Mouse (Mus musculus): ENCODE data around the gene Dnaic1.
A peak's percentile ranks its signal among the peaks of the same experiment; 100 is the strongest.

Gene Dnaic1

GRCm38 (mm10) chr4:41569411-41569885, at the start of gene Dnaic1, which contains the start of gene Fam219a:
TSS of gene Dnaic1 (plus strand) at chr4:41569775.
TSS of gene Fam219a (minus strand) at chr4:41569538.
- peak; percentile 98 to 99 for DNase-seq (ENCODE audit: low spot score in 2 of 2)

GRCm38 (mm10) chr4:41520641-41521040, 48.9 kb upstream of the Dnaic1 start:
- no peak for DNase-seq (ENCODE audit: low spot score in 2 of 2)

GRCm38 (mm10) chr4:41522136-41522535, 47.4 kb upstream of the Dnaic1 start:
- no peak for DNase-seq (ENCODE audit: low spot score in 2 of 2)

DNA sequence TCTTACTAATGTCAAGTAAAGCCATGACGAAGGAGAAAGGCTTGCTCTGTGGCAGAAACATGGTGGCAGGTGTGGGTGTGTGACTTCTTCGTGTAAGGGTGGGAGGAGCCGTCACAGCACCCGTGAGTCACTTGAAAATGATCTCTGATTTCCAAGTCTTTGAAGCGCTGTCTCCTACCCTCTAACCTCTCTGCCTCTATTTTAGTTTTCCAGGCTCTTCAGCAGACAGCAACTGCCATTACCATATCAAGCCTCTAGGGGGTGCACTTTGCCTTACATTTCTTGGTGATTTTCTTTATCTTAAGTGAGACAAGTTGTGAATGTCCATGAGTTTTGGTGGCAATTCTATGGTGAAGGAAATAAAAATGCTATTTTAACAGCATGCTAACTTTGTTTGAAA, 46.8 kb upstream of the Dnaic1 start:
- DNase-seq (ENCODE audit: low spot score in 2 of 2): peak; percentile 19 to 31

DNA sequence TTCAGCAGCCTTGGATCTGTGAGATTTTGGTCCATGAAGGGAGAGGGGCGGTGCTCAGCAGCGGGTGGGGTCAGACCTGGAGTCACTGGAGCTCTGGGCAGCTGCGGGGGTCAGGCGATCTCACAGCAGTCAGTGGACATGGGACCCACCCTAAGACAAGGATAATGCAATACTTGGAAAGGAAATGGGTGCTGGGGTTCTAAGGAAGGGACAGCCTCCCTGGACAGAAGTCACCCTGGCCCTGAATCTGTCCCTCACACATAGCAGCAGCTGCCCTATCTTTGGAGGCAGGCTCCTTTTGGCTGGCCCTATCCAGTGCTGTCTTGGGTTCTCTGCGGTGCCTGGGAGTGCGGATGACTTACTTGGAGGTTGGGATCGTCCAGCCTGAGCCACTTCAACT, 45.7 kb upstream of the Dnaic1 start:
- DNase-seq (ENCODE audit: low spot score in 2 of 2): no peak

DNA sequence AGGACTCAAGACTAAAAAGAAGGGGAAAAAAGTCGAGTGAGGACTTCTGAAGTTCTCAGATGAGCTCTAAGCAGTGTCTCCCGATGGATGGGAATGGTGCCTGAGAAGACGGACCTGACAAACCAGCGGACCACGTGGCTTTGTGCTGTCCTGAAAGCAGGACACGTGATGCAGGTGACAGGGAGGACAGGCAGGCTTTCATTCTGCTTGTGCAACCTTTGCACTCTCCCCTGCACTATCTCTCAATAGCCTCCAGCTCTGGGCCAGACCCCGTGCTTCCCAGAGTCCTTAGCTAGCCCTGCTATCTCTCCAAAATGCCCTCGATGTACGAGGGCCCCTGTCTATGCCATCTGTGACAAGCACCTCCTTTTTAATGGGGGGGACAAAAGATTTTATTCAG, 44.7 kb upstream of the Dnaic1 start:
- no peak for DNase-seq (ENCODE audit: low spot score in 2 of 2)

GRCm38 (mm10) chr4:41526553-41526952, 43.0 kb upstream of the Dnaic1 start:
- no peak for DNase-seq (ENCODE audit: low spot score in 2 of 2)

DNA sequence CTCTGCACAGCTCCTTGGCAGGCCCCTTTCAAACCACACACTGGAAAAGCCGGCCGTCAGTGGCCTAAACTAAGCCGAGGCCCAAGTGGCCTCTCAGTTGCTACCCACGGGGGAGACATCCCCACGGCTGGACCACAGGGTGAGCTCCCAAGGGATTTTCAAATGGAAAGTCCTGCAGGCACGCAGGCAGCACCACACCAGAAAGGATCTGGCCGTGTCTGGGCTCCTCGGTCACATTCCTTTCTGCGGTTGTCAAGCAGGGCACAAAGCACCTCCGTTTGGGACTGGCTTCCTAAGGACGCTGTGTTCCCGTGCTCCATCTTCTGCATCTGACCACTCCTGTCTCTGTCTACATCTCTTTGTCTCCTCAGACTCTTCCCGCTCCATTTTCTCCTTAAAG, 42.5 kb upstream of the Dnaic1 start:
- no peak for DNase-seq (ENCODE audit: low spot score in 2 of 2)

DNA sequence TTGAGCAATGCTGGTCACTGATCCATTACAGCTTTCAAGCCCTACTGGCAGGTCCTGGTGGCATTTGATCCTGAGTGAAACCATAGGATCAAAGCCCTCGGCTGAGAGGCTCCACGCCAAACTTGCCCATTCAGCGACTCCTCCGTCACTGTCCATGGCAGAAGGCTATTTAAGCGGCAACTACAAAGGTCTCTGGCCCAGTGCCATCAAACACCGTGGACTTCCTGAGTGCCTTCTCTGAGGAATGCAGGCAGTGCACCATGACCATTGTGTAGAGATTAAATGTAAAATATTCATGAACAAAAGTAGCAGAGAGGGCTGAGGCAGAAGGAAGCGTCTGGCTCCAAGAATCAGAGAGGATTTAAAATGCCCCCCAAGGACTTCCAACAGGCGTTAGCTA, 41.6 kb upstream of the Dnaic1 start:
- no peak for DNase-seq (ENCODE audit: low spot score in 2 of 2)

GRCm38 (mm10) chr4:41532420-41532819, 37.2 kb upstream of the Dnaic1 start:
- DNase-seq (ENCODE audit: low spot score in 2 of 2): no peak

DNA sequence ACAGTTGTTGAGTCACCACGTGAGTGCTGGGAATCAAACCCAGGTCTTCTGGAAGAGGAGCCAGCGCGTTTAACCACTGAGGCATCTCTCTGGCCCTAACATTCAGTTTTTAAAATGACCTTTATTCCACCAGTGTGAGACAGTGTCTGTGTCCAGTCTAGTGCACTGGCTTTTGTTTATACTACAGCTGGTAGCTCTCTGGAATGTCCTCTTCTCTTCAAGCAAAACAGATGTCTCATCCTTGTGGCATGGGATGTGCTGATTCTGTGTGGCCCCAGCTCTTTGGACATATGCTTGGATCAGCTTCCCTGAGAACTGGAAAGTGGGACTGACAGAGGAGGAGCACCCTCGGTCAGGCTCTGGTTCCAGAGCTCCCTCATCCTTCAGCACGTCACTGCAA, 34.7 kb upstream of the Dnaic1 start:
- no peak for DNase-seq (ENCODE audit: low spot score in 2 of 2)

- DNase-seq (ENCODE audit: low spot score in 2 of 2): no peak
Observed at GRCm38 (mm10) chr4:41542136-41542535, 27.4 kb upstream of the Dnaic1 start.

DNA sequence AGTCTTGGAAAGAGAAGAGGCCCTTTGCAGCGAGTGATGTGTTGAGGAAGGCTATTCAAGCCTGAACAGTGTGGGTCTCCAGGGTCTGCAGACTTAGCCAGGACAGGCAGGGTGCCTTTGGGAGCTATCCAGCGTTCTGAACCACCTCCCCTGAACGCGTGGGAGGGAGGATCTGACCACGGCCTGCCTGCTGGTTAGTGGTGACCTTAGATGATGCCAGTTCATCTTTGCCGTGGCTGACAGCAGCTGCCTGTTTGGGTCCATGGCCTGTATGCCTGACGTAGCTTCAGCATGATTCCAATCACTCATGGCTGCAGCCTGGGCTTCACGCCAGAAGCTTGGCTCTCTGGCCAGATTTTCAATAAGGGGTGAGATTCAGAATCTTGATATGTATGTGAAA, 23.6 kb upstream of the Dnaic1 start:
- DNase-seq (ENCODE audit: low spot score in 2 of 2): no peak

GRCm38 (mm10) chr4:41547086-41547485, 22.5 kb upstream of the Dnaic1 start:
- DNase-seq (ENCODE audit: low spot score in 2 of 2): no peak

- DNase-seq (ENCODE audit: low spot score in 2 of 2): peak; percentile 38 to 73
Observed at GRCm38 (mm10) chr4:41552529-41552928, 17.0 kb upstream of the Dnaic1 start.

- no peak for DNase-seq (ENCODE audit: low spot score in 2 of 2)
Observed at GRCm38 (mm10) chr4:41553116-41553515, 16.5 kb upstream of the Dnaic1 start.

DNA sequence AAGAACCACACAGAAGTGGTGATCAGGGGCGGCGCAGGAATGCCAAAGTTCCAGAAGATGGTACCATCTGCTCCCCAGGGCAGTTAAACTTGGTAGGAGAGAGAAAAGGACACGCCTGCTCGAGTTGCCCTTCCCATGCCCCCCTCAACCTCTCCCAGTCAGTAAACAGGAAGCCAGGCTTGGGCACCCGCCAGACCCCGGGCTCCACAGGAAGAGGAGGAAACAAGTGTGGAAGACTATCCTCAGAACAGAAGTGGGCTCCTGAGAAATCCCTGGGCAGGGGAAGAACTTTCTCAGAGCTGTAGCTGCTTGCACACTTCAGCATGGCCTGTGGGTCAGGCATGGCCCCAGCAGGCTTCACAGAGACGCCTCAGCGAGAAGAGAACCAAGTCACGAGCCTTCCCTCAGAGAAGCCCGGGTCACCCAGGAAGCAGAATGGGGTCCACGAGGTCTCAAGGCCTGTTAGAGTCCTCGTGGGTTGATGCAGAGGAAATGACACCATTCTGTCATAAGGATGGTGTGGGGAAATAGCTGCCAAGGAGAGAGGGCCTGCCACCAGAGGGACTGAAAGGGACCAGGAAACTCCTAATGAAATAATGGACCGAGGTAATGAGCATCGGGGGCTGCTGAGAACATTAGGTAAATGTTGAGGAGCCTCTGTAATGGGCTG, 14.4 kb upstream of the Dnaic1 start:
- no peak for DNase-seq (ENCODE audit: low spot score in 2 of 2)

- no peak for DNase-seq (ENCODE audit: low spot score in 2 of 2)
Observed at GRCm38 (mm10) chr4:41556311-41556953, 13.1 kb upstream of the Dnaic1 start.

DNA sequence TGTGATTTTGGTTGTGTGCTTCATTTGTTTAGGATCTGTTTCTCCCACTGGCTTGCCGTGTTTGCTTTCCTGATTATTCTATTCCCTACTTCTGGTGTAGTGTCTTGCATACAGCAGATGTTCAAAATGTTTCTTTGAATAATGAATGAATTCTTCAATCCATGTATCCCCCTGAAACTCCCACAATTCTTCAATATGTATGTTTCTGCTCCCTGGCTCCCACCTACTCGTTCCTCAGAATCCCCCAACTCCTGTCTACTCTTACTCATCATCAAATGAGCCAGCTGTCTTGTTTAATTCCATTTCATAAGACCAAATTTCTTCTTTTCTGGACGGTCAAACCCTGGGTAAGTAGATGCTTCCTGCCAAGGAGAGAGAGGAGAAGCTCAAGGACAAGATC, 12.5 kb upstream of the Dnaic1 start:
- no peak for DNase-seq (ENCODE audit: low spot score in 2 of 2)

DNA sequence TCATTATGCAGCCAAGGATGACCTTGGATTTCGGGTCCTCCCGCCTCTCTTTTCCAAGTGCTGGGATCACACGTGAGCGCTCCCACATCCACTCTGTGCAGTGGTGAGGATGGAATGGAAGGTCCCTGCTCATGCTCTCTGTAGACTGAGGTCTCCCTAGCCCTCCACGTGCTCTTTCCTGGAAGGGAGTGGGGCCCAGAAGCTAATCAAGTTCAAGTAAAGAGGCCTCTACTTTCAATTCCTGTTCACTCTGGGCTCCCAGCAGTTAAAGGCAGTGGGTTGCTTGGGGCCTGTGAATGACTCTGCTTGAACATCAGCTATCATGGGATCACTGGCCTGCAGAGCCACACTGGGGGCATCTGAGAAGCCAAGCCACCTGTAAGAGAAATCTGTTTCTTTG, 6.3 kb upstream of the Dnaic1 start:
- DNase-seq (ENCODE audit: low spot score in 2 of 2): no peak

GRCm38 (mm10) chr4:41566123-41566522, 3.5 kb upstream of the Dnaic1 start:
- no peak for DNase-seq (ENCODE audit: low spot score in 2 of 2)

- DNase-seq (ENCODE audit: low spot score in 2 of 2): no peak
Observed at GRCm38 (mm10) chr4:41568239-41568638, 1.3 kb upstream of the Dnaic1 start.

GRCm38 (mm10) chr4:41568682-41569410, 729 bp upstream of the Dnaic1 start:
- DNase-seq (ENCODE audit: low spot score in 2 of 2): peak; percentile 9 to 16
